Mouse (Mus musculus): Measurements from ENCODE around the gene Mypop. TPM values are rescaled to one million over a fixed set of nuclear protein-coding genes. Genes with fewer than 3 reads are reported as not detected.

The Mypop gene
- polyA plus RNA-seq, 1 experiment = 2.5 TPM

- Histone ChIP-seq H3K36me3 (ENCODE audit: control insufficient read depth, insufficient read depth, low read length) (no peaks in the 10 kb centered on the region), H3K27ac (ENCODE audit: insufficient read depth, low read length) (no peak overlapping the region), H3K27me3 (ENCODE audit: control insufficient read depth, insufficient read depth, low read length) (peaks cover 15% of the 10 kb centered on the region), H3K4me3 (ENCODE audit: extremely low read depth, insufficient read depth, insufficient read length) (no peak overlapping the region), H3K4me1 (ENCODE audit: control insufficient read depth, insufficient read depth, insufficient read length) (0 out of 2 replicates have a peak, but pooled peaks cover under 1% of the 10 kb centered on the region)
- TF ChIP-seq CTCF (IDR thresholded peaks at IDR 0.05; ENCODE audit: extremely low read depth, insufficient read depth, insufficient read length, insufficient replicate concordance) (no peak), POLR2A (IDR thresholded peaks at IDR 0.05; ENCODE audit: low read depth, low read length) (no peak)
- DNase-seq (ENCODE audit: low read depth in 1 of 2, low spot score in 2 of 2) = no peak
- WGBS = 8% methylated on average over 19 of the region's 19 CpGs
Observed at GRCm38 (mm10) chr7:18963294-18963843, 27.7 kb upstream of the Mypop start.

GRCm38 (mm10) chr7:18965312-18965711 lies 25.7 kb upstream of the Mypop start:
- Histone ChIP-seq H3K4me3 (ENCODE audit: extremely low read depth, insufficient read depth, insufficient read length) (no peak overlapping the region), H3K36me3 (ENCODE audit: control insufficient read depth, insufficient read depth, low read length) (no peaks in the 10 kb centered on the region), H3K27me3 (ENCODE audit: control insufficient read depth, insufficient read depth, low read length) (peaks cover 12% of the 10 kb centered on the region), H3K27ac (ENCODE audit: insufficient read depth, low read length) (no peak overlapping the region), H3K4me1 (ENCODE audit: control insufficient read depth, insufficient read depth, insufficient read length) (no peaks in the 10 kb centered on the region)
- 80% methylated on average over 5 of the region's 5 CpGs for WGBS
- DNase-seq (ENCODE audit: low read depth in 1 of 2, low spot score in 2 of 2) = no peak
- TF ChIP-seq POLR2A (IDR thresholded peaks at IDR 0.05; ENCODE audit: low read depth, low read length) (no peak), CTCF (IDR thresholded peaks at IDR 0.05; ENCODE audit: extremely low read depth, insufficient read depth, insufficient read length, insufficient replicate concordance) (no peak)

DNA sequence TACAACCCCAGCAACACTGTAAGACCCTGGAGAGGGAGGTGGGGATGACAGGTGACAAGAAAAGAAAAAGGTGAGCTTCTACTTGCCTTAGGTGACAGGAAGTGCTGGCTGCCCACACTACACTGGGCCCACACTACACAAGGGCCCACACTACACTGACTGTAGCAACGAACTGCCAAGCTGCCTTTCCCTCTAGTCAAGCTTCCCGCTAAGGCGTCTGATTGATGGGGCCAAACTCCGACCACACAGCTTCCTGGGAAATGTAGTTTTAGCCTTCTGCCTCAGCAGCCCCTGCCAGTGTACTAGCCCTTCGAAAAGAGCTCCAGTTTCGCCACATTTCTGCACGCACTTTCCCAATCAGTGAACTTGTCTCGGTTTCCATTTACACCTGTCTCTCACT lies 23.4 kb upstream of the Mypop start:
- WGBS = 21% methylated on average over 8 of the region's 8 CpGs
- Histone ChIP-seq H3K27ac (ENCODE audit: insufficient read depth, low read length) (no peak overlapping the region), H3K4me3 (ENCODE audit: extremely low read depth, insufficient read depth, insufficient read length) (no peak overlapping the region), H3K27me3 (ENCODE audit: control insufficient read depth, insufficient read depth, low read length) (peaks cover 7% of the 10 kb centered on the region), H3K4me1 (ENCODE audit: control insufficient read depth, insufficient read depth, insufficient read length) (no peaks in the 10 kb centered on the region), H3K36me3 (ENCODE audit: control insufficient read depth, insufficient read depth, low read length) (no peaks in the 10 kb centered on the region)
- TF ChIP-seq CTCF (IDR thresholded peaks at IDR 0.05; ENCODE audit: extremely low read depth, insufficient read depth, insufficient read length, insufficient replicate concordance) (no peak), POLR2A (IDR thresholded peaks at IDR 0.05; ENCODE audit: low read depth, low read length) (no peak)
- no peak for DNase-seq (ENCODE audit: low read depth in 1 of 2, low spot score in 2 of 2)

DNA sequence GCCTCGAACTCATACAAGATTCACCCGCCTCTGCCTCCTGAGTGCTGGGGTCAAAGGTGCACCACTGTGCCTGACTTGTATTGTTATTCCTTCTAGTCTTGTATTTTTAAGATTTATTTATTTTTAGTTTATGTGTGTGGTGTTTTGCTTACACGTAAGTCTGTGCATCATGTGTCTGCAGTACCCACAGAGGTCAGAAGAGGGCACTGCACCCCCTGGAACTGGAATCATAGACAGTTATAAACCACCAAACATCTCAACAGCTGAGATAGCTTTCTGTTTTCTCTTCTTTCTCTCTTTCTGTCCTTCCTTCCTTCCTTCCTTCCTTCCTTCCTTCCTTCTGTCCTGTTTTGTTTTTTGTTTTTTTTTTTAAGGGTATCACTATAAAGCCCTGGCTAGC lies 20.1 kb upstream of the Mypop start:
- no peak for DNase-seq (ENCODE audit: low read depth in 1 of 2, low spot score in 2 of 2)
- no peaks in the 10 kb centered on the region for H3K27me3 ChIP-seq (ENCODE audit: control insufficient read depth, insufficient read depth, low read length)

DNA sequence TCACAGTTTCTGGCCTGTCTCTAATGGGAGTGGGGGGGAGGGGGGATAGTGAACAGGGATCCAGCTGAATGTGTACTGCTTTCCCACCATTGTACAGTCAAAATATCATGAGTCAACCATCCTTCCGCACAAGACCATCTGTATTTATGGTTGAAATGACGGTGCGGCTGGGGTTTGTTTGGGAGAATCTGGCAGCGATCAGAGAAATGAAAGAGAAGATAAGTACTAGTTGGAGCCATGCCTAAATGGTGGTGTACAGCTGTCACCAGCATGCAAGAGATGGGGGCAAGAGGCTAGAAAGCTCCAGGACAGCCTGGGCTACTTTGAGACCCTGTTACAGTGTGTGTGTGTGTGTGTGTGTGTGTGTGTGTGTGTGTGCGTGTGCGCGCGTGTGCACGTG lies 12.7 kb upstream of the Mypop start:
- 93% methylated on average over 9 of the region's 9 CpGs for WGBS

More for the DNA sequence above, 20.1 kb upstream of the Mypop start:
- TF ChIP-seq CTCF (IDR thresholded peaks at IDR 0.05; ENCODE audit: extremely low read depth, insufficient read depth, insufficient read length, insufficient replicate concordance) (no peak), POLR2A (IDR thresholded peaks at IDR 0.05; ENCODE audit: low read depth, low read length) (no peak)
- Histone ChIP-seq H3K4me3 (ENCODE audit: extremely low read depth, insufficient read depth, insufficient read length) (no peak overlapping the region), H3K4me1 (ENCODE audit: control insufficient read depth, insufficient read depth, insufficient read length) (no peaks in the 10 kb centered on the region), H3K36me3 (ENCODE audit: control insufficient read depth, insufficient read depth, low read length) (no peaks in the 10 kb centered on the region), H3K27ac (ENCODE audit: insufficient read depth, low read length) (no peak overlapping the region)
- 93% methylated on average over 3 of the region's 3 CpGs for WGBS

GRCm38 (mm10) chr7:18986503-18986902 lies 4.5 kb upstream of the Mypop start:
- Histone ChIP-seq H3K4me1 (ENCODE audit: control insufficient read depth, insufficient read depth, insufficient read length) (peaks cover 1% of the 10 kb centered on the region; the same call in 1 of the 2 replicates), H3K27ac (ENCODE audit: insufficient read depth, low read length) (no peak overlapping the region), H3K36me3 (ENCODE audit: control insufficient read depth, insufficient read depth, low read length) (no peaks in the 10 kb centered on the region), H3K4me3 (ENCODE audit: extremely low read depth, insufficient read depth, insufficient read length) (no peak overlapping the region), H3K27me3 (ENCODE audit: control insufficient read depth, insufficient read depth, low read length) (peaks cover 1% of the 10 kb centered on the region; the same call in 1 of the 2 replicates)
- WGBS = 70% methylated on average over 2 of the region's 2 CpGs
- TF ChIP-seq POLR2A (IDR thresholded peaks at IDR 0.05; ENCODE audit: low read depth, low read length) (no peak), CTCF (IDR thresholded peaks at IDR 0.05; ENCODE audit: extremely low read depth, insufficient read depth, insufficient read length, insufficient replicate concordance) (no peak)
- DNase-seq (ENCODE audit: low read depth in 1 of 2, low spot score in 2 of 2) = no peak

More for the DNA sequence above, 12.7 kb upstream of the Mypop start:
- TF ChIP-seq POLR2A (IDR thresholded peaks at IDR 0.05; ENCODE audit: low read depth, low read length) = no peak
- no peak for TF ChIP-seq CTCF (IDR thresholded peaks at IDR 0.05; ENCODE audit: extremely low read depth, insufficient read depth, insufficient read length, insufficient replicate concordance)
- DNase-seq (ENCODE audit: low read depth in 1 of 2, low spot score in 2 of 2) = no peak
- H3K27me3 ChIP-seq (ENCODE audit: control insufficient read depth, insufficient read depth, low read length) = no peaks in the 10 kb centered on the region
- no peaks in the 10 kb centered on the region for H3K36me3 ChIP-seq (ENCODE audit: control insufficient read depth, insufficient read depth, low read length)
- H3K4me1 ChIP-seq (ENCODE audit: control insufficient read depth, insufficient read depth, insufficient read length) = no peaks in the 10 kb centered on the region
- no peak overlapping the region for H3K27ac ChIP-seq (ENCODE audit: insufficient read depth, low read length)
- H3K4me3 ChIP-seq (ENCODE audit: extremely low read depth, insufficient read depth, insufficient read length) = no peak overlapping the region

GRCm38 (mm10) chr7:18987100-18987499 lies 3.9 kb upstream of the Mypop start, which contains the start of gene Nanos2:
TSS of gene Nanos2 (plus strand) at chr7:18987400.
- 36% methylated on average over 2 of the region's 2 CpGs for WGBS
- Histone ChIP-seq H3K4me1 (ENCODE audit: control insufficient read depth, insufficient read depth, insufficient read length) (peaks cover 7% of the 10 kb centered on the region), H3K36me3 (ENCODE audit: control insufficient read depth, insufficient read depth, low read length) (no peaks in the 10 kb centered on the region), H3K27me3 (ENCODE audit: control insufficient read depth, insufficient read depth, low read length) (peaks cover 6% of the 10 kb centered on the region), H3K27ac (ENCODE audit: insufficient read depth, low read length) (no peak within 1 kb of the TSS), H3K4me3 (ENCODE audit: extremely low read depth, insufficient read depth, insufficient read length) (no peak within 1 kb of the TSS)
- TF ChIP-seq CTCF (IDR thresholded peaks at IDR 0.05; ENCODE audit: extremely low read depth, insufficient read depth, insufficient read length, insufficient replicate concordance) (no peak), POLR2A (IDR thresholded peaks at IDR 0.05; ENCODE audit: low read depth, low read length) (no peak)
- DNase-seq (ENCODE audit: low read depth in 1 of 2, low spot score in 2 of 2) = no peak

All from spleen, adult 2 months (tissue).